Mouse (Mus musculus): ENCODE data around the gene Cd93.

- no peak for TF ChIP-seq CTCF (IDR thresholded peaks at IDR 0.05; ENCODE audit: insufficient read depth, low read length)
- no peak for TF ChIP-seq POLR2A (IDR thresholded peaks at IDR 0.05; ENCODE audit: borderline replicate concordance, extremely low read depth, low read depth, low read length)
Measured at GRCm38 (mm10) chr2:148490150-148490549, 46.8 kb upstream of the Cd93 start.

Data from lung, adult 2 months (tissue).